Mouse (Mus musculus) kidney, postnatal 14 days (tissue): ENCODE data around the gene Prlh.

Source experiments
- DNase-seq: peaks from one replicate; pipeline ENCODE4 v3.0.0; 2022; ENCODE audit warnings: mixed read lengths

The Prlh gene

GRCm38 (mm10) chr1:91001871-91002539, 49.1 kb downstream of the Prlh start:
- no peak for DNase-seq

- DNase-seq = no peak
Measured at GRCm38 (mm10) chr1:91002641-91003040, 49.7 kb downstream of the Prlh start.
